In the genomic region with DNA sequence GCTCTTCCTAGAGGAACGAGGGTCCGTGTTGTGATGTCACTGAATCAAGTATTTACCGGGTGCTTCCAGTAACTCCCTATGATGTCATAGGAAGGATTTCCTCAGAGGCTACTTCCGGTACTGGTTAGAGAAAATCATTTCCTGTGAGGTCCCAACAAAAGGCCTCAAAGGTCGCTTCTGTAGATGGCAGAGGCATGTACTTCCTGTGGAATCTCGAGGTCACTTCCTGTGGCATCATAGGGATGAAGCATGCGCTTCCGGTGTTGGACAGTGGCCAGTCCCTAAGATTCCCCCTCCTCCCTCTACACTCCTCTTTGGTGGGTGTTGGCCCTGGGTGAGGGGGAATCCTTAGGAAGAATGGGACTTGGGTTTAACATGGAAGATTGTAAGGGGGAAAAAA, we compare ENCODE assay signal across 11 mouse cellular contexts. TPM values are rescaled to one million over a fixed set of nuclear protein-coding genes. Genes with fewer than 3 reads are reported as not detected.
DNase-seq lines count a peak whose midpoint lies in the region; TF ChIP-seq lines count a peak whose summit lies in the region.
"Had no signal": no experiment of that assay in that cellular context is flagged by ENCODE, and none has a peak within 500 bp of the region (broad histone marks: within the 10 kb centered on the region; RNA-seq: fewer than 3 reads in every experiment).

No protein-coding gene starts in this region.

- H3K36me3 ChIP-seq in heart, embryonic 10.5 days: no peaks in the 10 kb centered on the region
- no peaks in the 10 kb centered on the region for H3K36me3 ChIP-seq in CH12.LX (replicated peaks in 1 of 2; ENCODE audit: control insufficient read depth in 1 of 2, insufficient read depth in 1 of 2, low read length in 1 of 2)

- peak overlapping the region; percentile 32; the same call in 1 of the 2 replicates for H3K4me2 ChIP-seq in CH12.LX (ENCODE audit: insufficient read depth, low read depth, poor library complexity, severe bottlenecking)
- H3K4me2 ChIP-seq: forebrain, embryonic 13.5 days; neural tube, embryonic 12.5 days had no signal

- WGBS in heart, embryonic 10.5 days: 34% methylated on average over 8 of the region's 8 CpGs

- H3K4me1 ChIP-seq in heart, embryonic 10.5 days: peaks cover 34% of the 10 kb centered on the region
- peaks cover 14 to 29% of the 10 kb centered on the region in 2 experiments for H3K4me1 ChIP-seq in CH12.LX (ENCODE audit: control insufficient read depth in 1 of 2, insufficient read depth in 2 of 2)

- no peak for TF ChIP-seq RAD21 in CH12.LX (IDR thresholded peaks at IDR 0.05; ENCODE audit: low read depth, low read length)

- no peak overlapping the region for H3K27ac ChIP-seq in heart, embryonic 10.5 days
- no peak overlapping the region for H3K27ac ChIP-seq in CH12.LX (ENCODE audit: insufficient read depth, low read depth)
- H3K27ac ChIP-seq: forebrain, embryonic 13.5 days; neural tube, embryonic 12.5 days had no signal

- H3K4me3 ChIP-seq in heart, embryonic 10.5 days: no peak overlapping the region
- H3K4me3 ChIP-seq in CH12.LX (replicated peaks in 1 of 3; ENCODE audit: low read depth in 2 of 3, low read length in 2 of 3, poor library complexity in 1 of 3): no peak overlapping the region
- H3K4me3 ChIP-seq: forebrain, embryonic 13.5 days; neural tube, embryonic 12.5 days had no signal

- in situ Hi-C loops in CH12.LX (cut with MboI; ENCODE audit: low pct_ligation_motif_present, low pct_unique_long_range_greater_than_20kb, low sequenced_read_pairs): no loop called here

- DNase-seq in heart, adult 18-20 months: peak; percentile 47 to 74
- DNase-seq in heart, embryonic 10.5 days (ENCODE audit: low spot score): no peak
- DNase-seq in CH12.LX (ENCODE audit: extremely low read depth): no peak
- peak; percentile 72 for DNase-seq in heart, adult 8-10 months (ENCODE audit: low spot score)
- DNase-seq in kidney, postnatal 10 days: peak; percentile 68
- DNase-seq in gastrocnemius, postnatal 36 days: no peak
- DNase-seq in layer of hippocampus, postnatal 36 days: no peak
- DNase-seq in gastrocnemius, postnatal 14 days: no peak

- TF ChIP-seq EP300 in CH12.LX (IDR thresholded peaks at IDR 0.05; ENCODE audit: low read length): no peak

- H3K9ac ChIP-seq in CH12.LX (ENCODE audit: insufficient read depth, low read depth): no peak overlapping the region
- H3K9ac ChIP-seq: forebrain, embryonic 13.5 days; neural tube, embryonic 12.5 days had no signal

- no peak for TF ChIP-seq CTCF in CH12.LX (conservative IDR thresholded peaks at IDR 0.05 in 1 of 2, IDR thresholded peaks at IDR 0.05 in 1 of 2; ENCODE audit: low read depth in 2 of 2, low read length in 2 of 2)

- dilution Hi-C loops in CH12.LX (cut with MboI; ENCODE audit: extremely low pct_ligation_motif_present, extremely low pct_unique_long_range_greater_than_20kb, low sequenced_read_pairs): no loop called here

- H3K9me3 ChIP-seq in heart, embryonic 10.5 days: no peaks in the 10 kb centered on the region
- peaks cover 9% of the 10 kb centered on the region for H3K9me3 ChIP-seq in CH12.LX (replicated peaks; ENCODE audit: low read length)
- H3K9me3 ChIP-seq: forebrain, embryonic 13.5 days; neural tube, embryonic 12.5 days had no signal

- TF ChIP-seq POLR2A in CH12.LX (IDR thresholded peaks at IDR 0.05; ENCODE audit: low read depth, low read length): no peak

- peaks cover 91% of the 10 kb centered on the region for H3K27me3 ChIP-seq in heart, embryonic 10.5 days (ENCODE audit: insufficient read depth, poor library complexity, severe bottlenecking)
- peaks cover 95% of the 10 kb centered on the region for H3K27me3 ChIP-seq in CH12.LX (replicated peaks)

- intact Hi-C loops in gastrocnemius, postnatal 36 days (cut with DNase I): no loop called here
- intact Hi-C loops in gastrocnemius, postnatal 14 days (cut with DNase I; ENCODE audit: low total_unique reads): no loop called here

- H3K79me2 ChIP-seq in CH12.LX (replicated peaks; ENCODE audit: control insufficient read depth, extremely low read depth, insufficient read depth, poor library complexity, severe bottlenecking): 0 out of 2 replicates have a peak, but pooled peaks cover 3% of the 10 kb centered on the region

TF ChIP-seq in CH12.LX, 34 proteins besides CTCF, POLR2A, EP300 and RAD21:
- peak; percentile 39 for TF ChIP-seq ELF1 (IDR thresholded peaks at IDR 0.05; ENCODE audit: low read depth, low read length)
- peak; percentile 56 for TF ChIP-seq HCFC1 (IDR thresholded peaks at IDR 0.05; ENCODE audit: low read depth, low read length)
- TF ChIP-seq NRF1 (IDR thresholded peaks at IDR 0.05; ENCODE audit: low read depth, low read length): no peak

RNA-seq across cellular contexts. Expression of gene Nanos2, which starts 27.8 kb away (rescaled TPM):
- total RNA-seq in heart, adult 18-20 months (2021): not detected
- not detected in 2 replicates for polyA plus RNA-seq in heart, embryonic 10.5 days (2016; fragmentation: Nextera tagmentation; extraction: Ambion mirVana)
- total RNA-seq in CH12.LX (2012; rRNA removed) (not detected in 2 replicates), CH12.LX (2014; rRNA removed) (not detected in 2 replicates)
- not detected in 2 replicates for polyA plus RNA-seq in CH12.LX (2012; ENCODE audit: insufficient read length, low read depth)
- total RNA-seq in heart, adult 8-10 months (2022): not detected
- total RNA-seq in gastrocnemius, postnatal 36 days (2021): not detected
- under 1 TPM; 0.33 to 0.87 TPM for total RNA-seq in layer of hippocampus, postnatal 36 days (2021)
- total RNA-seq in gastrocnemius, postnatal 14 days (2021): not detected
- polyA plus RNA-seq: stomach, embryonic 14.5 days had no signal

RNA-seq across cellular contexts. Expression of gene Mypop, which starts 31.6 kb away (rescaled TPM):
- total RNA-seq in heart, adult 18-20 months (2021): 1 to 10 TPM; 3.6 to 4.0 TPM
- polyA plus RNA-seq in heart, embryonic 10.5 days (2016; fragmentation: Nextera tagmentation; extraction: Ambion mirVana): 2.1 and 3.3 TPM in 2 replicates
- 2.5 and 2.8 TPM in 2 replicates for total RNA-seq in CH12.LX (2012; rRNA removed)
- total RNA-seq in CH12.LX (2014; rRNA removed): 1.2 and 1.3 TPM in 2 replicates
- 4.1 and 4.7 TPM in 2 replicates for polyA plus RNA-seq in CH12.LX (2012; ENCODE audit: insufficient read length, low read depth)
- 1 to 10 TPM; 3.6 to 4.3 (median 4.3) TPM for total RNA-seq in heart, adult 8-10 months (2022)
- 1 to 10 TPM; 4.7 to 6.4 TPM for total RNA-seq in gastrocnemius, postnatal 36 days (2021)
- 10 to 100 TPM; 45.0 to 45.9 TPM for total RNA-seq in layer of hippocampus, postnatal 36 days (2021)
- total RNA-seq in gastrocnemius, postnatal 14 days (2021): 1 to 10 TPM; 2.2 to 3.7 TPM

RNA-seq across cellular contexts. Expression of gene Nova2, which starts 33.8 kb away (rescaled TPM):
- 1 to 10 TPM; 4.4 to 4.9 TPM for total RNA-seq in heart, adult 18-20 months (2021)
- polyA plus RNA-seq in heart, embryonic 10.5 days (2016; fragmentation: Nextera tagmentation; extraction: Ambion mirVana): 0.53 and 0.57 TPM in 2 replicates
- total RNA-seq in CH12.LX (2012; rRNA removed): 0.04 TPM in 2 replicates
- not detected in 2 replicates for total RNA-seq in CH12.LX (2014; rRNA removed)
- polyA plus RNA-seq in CH12.LX (2012; ENCODE audit: insufficient read length, low read depth): not detected in 2 replicates
- 1 to 10 TPM; 3.2 to 5.5 (median 5.1) TPM for total RNA-seq in heart, adult 8-10 months (2022)
- 1 to 10 TPM; 1.7 to 1.8 TPM for total RNA-seq in gastrocnemius, postnatal 36 days (2021)
- 10 to 100 TPM; 82.2 to 84.5 TPM for total RNA-seq in layer of hippocampus, postnatal 36 days (2021)
- total RNA-seq in gastrocnemius, postnatal 14 days (2021): 1 to 10 TPM; 2.6 to 3.3 TPM

RNA-seq across cellular contexts. Expression of gene Irf2bp1, which starts 44.4 kb away (rescaled TPM):
- 10 to 100 TPM; 22.4 to 23.1 TPM for total RNA-seq in heart, adult 18-20 months (2021)
- polyA plus RNA-seq in heart, embryonic 10.5 days (2016; fragmentation: Nextera tagmentation; extraction: Ambion mirVana): 14.9 and 27.0 TPM in 2 replicates
- 11.8 and 12.8 TPM in 2 replicates for total RNA-seq in CH12.LX (2012; rRNA removed)
- 3.7 and 4.9 TPM in 2 replicates for total RNA-seq in CH12.LX (2014; rRNA removed)
- polyA plus RNA-seq in CH12.LX (2012; ENCODE audit: insufficient read length, low read depth): 6.6 and 7.1 TPM in 2 replicates
- total RNA-seq in heart, adult 8-10 months (2022): 10 to 100 TPM; 20.6 to 24.3 (median 22.9) TPM
- 10 to 100 TPM; 13.8 to 15.1 TPM for total RNA-seq in gastrocnemius, postnatal 36 days (2021)
- 10 to 100 TPM; 52.1 to 53.0 TPM for total RNA-seq in layer of hippocampus, postnatal 36 days (2021)
- 10 to 100 TPM; 14.9 to 18.6 TPM for total RNA-seq in gastrocnemius, postnatal 14 days (2021)

RNA-seq across cellular contexts. Expression of gene Ccdc61, which starts 49.2 kb away (rescaled TPM):
- total RNA-seq in heart, adult 18-20 months (2021): 10 to 100 TPM in 1 of 2 experiments, 1 to 10 TPM in 1; 8.8 to 10.2 TPM
- polyA plus RNA-seq in heart, embryonic 10.5 days (2016; fragmentation: Nextera tagmentation; extraction: Ambion mirVana): 26.9 and 29.4 TPM in 2 replicates
- total RNA-seq in CH12.LX (2012; rRNA removed) (16.3 and 17.4 TPM in 2 replicates), CH12.LX (2014; rRNA removed) (11.7 and 11.9 TPM in 2 replicates)
- polyA plus RNA-seq in CH12.LX (2012; ENCODE audit: insufficient read length, low read depth): 13.2 and 27.3 TPM in 2 replicates
- 10 to 100 TPM in 1 of 4 experiments, 1 to 10 TPM in 3; 7.4 to 10.7 (median 8.9) TPM for total RNA-seq in heart, adult 8-10 months (2022)
- total RNA-seq in gastrocnemius, postnatal 36 days (2021): 1 to 10 TPM; 5.2 to 6.1 TPM
- 10 to 100 TPM; 11.3 to 12.5 TPM for total RNA-seq in layer of hippocampus, postnatal 36 days (2021)
- 1 to 10 TPM; 5.1 TPM for total RNA-seq in gastrocnemius, postnatal 14 days (2021)

Comparison
In these comparisons a context has a peak if more than half of its experiments do, and no peak if none do; other contexts are left out.
1. DNase-seq: peak in heart, adult 18-20 months (2 of 2), heart, adult 8-10 months (single experiment) and kidney, postnatal 10 days (single experiment); none in heart, embryonic 10.5 days (single experiment), CH12.LX (single experiment), gastrocnemius, postnatal 36 days (0 of 2), layer of hippocampus, postnatal 36 days (0 of 2) and gastrocnemius, postnatal 14 days (single experiment).
2. RNA of gene Mypop, which starts 31.6 kb away (total RNA-seq): 45.0 to 45.9 TPM in layer of hippocampus, postnatal 36 days; 4.7 to 6.4 TPM in gastrocnemius, postnatal 36 days, 3.6 to 4.3 TPM in heart, adult 8-10 months, 3.6 to 4.0 TPM in heart, adult 18-20 months, 2.2 to 3.7 TPM in gastrocnemius, postnatal 14 days and 1.2 to 2.8 TPM in CH12.LX; every median in the first group is over 4 times any median in the second.
3. RNA of gene Nova2, which starts 33.8 kb away (total RNA-seq): 82.2 to 84.5 TPM in layer of hippocampus, postnatal 36 days; 3.2 to 5.5 TPM in heart, adult 8-10 months, 4.4 to 4.9 TPM in heart, adult 18-20 months, 2.6 to 3.3 TPM in gastrocnemius, postnatal 14 days, 1.7 to 1.8 TPM in gastrocnemius, postnatal 36 days and 0.04 TPM in CH12.LX; every median in the first group is over 10 times any median in the second.